Comparison of ENCODE assay signal across 8 mouse cellular contexts in the genomic region with DNA sequence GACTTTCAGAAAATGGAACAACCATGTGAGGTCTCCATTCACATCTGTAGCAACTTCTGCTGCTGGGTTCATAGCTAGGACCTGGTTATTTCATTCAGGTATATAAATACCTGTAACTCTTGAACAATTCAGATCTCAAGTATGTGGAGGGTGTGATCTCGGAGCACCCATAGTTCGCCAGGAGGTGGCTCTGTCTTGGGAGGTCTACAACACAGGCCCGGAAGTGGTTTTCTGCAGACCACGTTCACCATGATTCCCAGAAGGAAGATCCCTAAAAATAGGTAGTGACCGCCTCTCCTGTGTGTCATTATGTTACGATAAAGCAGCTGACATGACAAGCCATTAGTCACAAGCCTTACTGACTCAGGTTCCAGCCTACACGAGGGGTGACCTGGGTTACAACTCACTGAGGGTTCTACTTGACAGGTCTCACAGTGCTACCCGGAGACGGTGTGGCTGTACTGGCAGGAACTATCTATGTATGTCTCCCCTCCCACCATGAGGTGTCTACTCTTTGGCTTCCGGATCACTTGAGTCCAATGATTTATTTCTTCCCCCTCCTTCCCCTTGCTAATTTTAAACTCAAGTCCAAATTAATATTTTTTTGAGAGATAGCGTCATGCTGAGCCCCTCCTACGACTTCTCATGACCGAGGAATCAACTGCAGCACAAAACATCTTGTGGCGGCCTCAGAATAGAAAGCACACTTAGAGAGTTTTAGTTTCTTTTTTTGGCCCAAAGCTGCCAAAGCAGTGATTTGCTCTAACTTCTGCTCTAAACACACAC. TPM values are rescaled to one million over a fixed set of nuclear protein-coding genes. Genes with fewer than 3 reads are reported as not detected.
A peak's percentile ranks its signal among the peaks of the same experiment; 100 is the strongest.
DNase-seq lines count a peak whose midpoint lies in the region; ATAC-seq and TF ChIP-seq lines count a peak whose summit lies in the region.

No protein-coding gene starts in this region.

- no peak overlapping the region for H3K4me2 ChIP-seq in midbrain, postnatal 0 days (ENCODE audit: low read depth, low read length, poor library complexity, severe bottlenecking)

- H3K9ac ChIP-seq in midbrain, postnatal 0 days (replicated peaks; ENCODE audit: low read length, poor library complexity, severe bottlenecking) = no peak overlapping the region

- H3K27me3 ChIP-seq in midbrain, postnatal 0 days (ENCODE audit: insufficient read depth, low read length) = no peaks in the 10 kb centered on the region

- H3K4me3 ChIP-seq in olfactory bulb, adult 2 months (ENCODE audit: insufficient read depth, low read depth, low read length) = no peak overlapping the region
- H3K4me3 ChIP-seq in midbrain, postnatal 0 days (ENCODE audit: low read depth, low read length) = no peak overlapping the region

- no peaks in the 10 kb centered on the region for H3K9me3 ChIP-seq in midbrain, postnatal 0 days (ENCODE audit: low read length)

- WGBS in olfactory bulb, adult 2 months = 55% methylated on average over 14 of the region's 14 CpGs
- WGBS in midbrain, postnatal 0 days = 93% methylated on average over 14 of the region's 14 CpGs

- intact Hi-C loops in gastrocnemius, postnatal 36 days (cut with DNase I) = no loop called here

- no peak for TF ChIP-seq POLR2A in olfactory bulb, adult 2 months (IDR thresholded peaks at IDR 0.05; ENCODE audit: insufficient read depth, low read depth, low read length)

- no peaks in the 10 kb centered on the region for H3K36me3 ChIP-seq in midbrain, postnatal 0 days (ENCODE audit: insufficient read depth, low read length)

- H3K4me1 ChIP-seq in olfactory bulb, adult 2 months (ENCODE audit: control insufficient read depth, insufficient read depth, low read length) = peaks cover 7% of the 10 kb centered on the region
- no peaks in the 10 kb centered on the region for H3K4me1 ChIP-seq in midbrain, postnatal 0 days (ENCODE audit: insufficient read depth, low read length)

- peak overlapping the region; percentile 23; the same call in 1 of the 2 replicates for H3K27ac ChIP-seq in olfactory bulb, adult 2 months (ENCODE audit: insufficient read depth, low read depth, low read length)
- no peak overlapping the region for H3K27ac ChIP-seq in midbrain, postnatal 0 days (ENCODE audit: low read depth, low read length)

- TF ChIP-seq CTCF in olfactory bulb, adult 2 months (IDR thresholded peaks at IDR 0.05; ENCODE audit: insufficient read depth, low read depth, low read length) = no peak
- no peak for TF ChIP-seq CTCF in midbrain, postnatal 0 days (IDR thresholded peaks at IDR 0.05)

- no peak for ATAC-seq in midbrain, postnatal 0 days (ENCODE audit: low FRiP score)

- peak; percentile 21 for DNase-seq in layer of hippocampus, adult 9-11 months
- DNase-seq in layer of hippocampus, adult 9-10 months (ENCODE audit: low spot score) = no peak
- peak; percentile 32 for DNase-seq in adrenal gland, postnatal 14 days
- DNase-seq in induced T-regulatory cell, adult 2 months (ENCODE audit: low read depth) = peak; percentile 28
- no peak for DNase-seq in midbrain, postnatal 0 days (ENCODE audit: low spot score)
- DNase-seq in gastrocnemius, postnatal 36 days = no peak
- no peak for DNase-seq in cerebellum, postnatal 14 days

RNA-seq across cellular contexts. Expression of a gene that starts 44.2 kb away (rescaled TPM):
- total RNA-seq in adrenal gland, postnatal 14 days (2021) = 12.8 and 20.4 TPM in 2 replicates
- not detected in 2 replicates for polyA plus RNA-seq in olfactory bulb, adult 2 months (2012; ENCODE audit: insufficient read depth, insufficient read length, low replicate concordance, missing spikeins)
- total RNA-seq in midbrain, postnatal 0 days (2014; rRNA removed) = 7.7 and 8.7 TPM in 2 replicates
- 4.4 and 5.5 TPM in 2 replicates for polyA plus RNA-seq in midbrain, postnatal 0 days (2015; fragmentation: Nextera tagmentation; extraction: Ambion mirVana)
- total RNA-seq in gastrocnemius, postnatal 36 days (2021) = 1 to 10 TPM; 2.1 TPM

Comparison
In these comparisons a context has a peak if more than half of its experiments do, and no peak if none do; other contexts are left out.
1. DNase-seq: peak in layer of hippocampus, adult 9-11 months (single experiment), adrenal gland, postnatal 14 days (single experiment) and induced T-regulatory cell, adult 2 months (single experiment); none in layer of hippocampus, adult 9-10 months (single experiment), midbrain, postnatal 0 days (single experiment), gastrocnemius, postnatal 36 days (0 of 2) and cerebellum, postnatal 14 days (0 of 2).